Mouse (Mus musculus) erythroid progenitor cell, adult 5-6 weeks (primary cell): ENCODE data around the gene Dchs2. TPM values are rescaled to one million over a fixed set of nuclear protein-coding genes. Genes with fewer than 3 reads are reported as not detected.

Source experiments
- ATAC-seq: replicated peaks from 2 replicates; pipeline ENCODE4 v1.8.0; 2016; ENCODE audit warnings: moderate number of reproducible peaks, mild to moderate bottlenecking, moderate TSS enrichment, inconsistent platforms; ENCODE audit not compliant: poor library complexity, low FRiP score, severe bottlenecking
- total RNA-seq, 2 experiments: library from RNA; stranded (forward) in 1 of 2; stranded (reverse) in 1 of 2; fragments of 150-400 nt in 1 of 2; fragments of 186-747, 209-891 nt in 1 of 2; gene quantifications; 2 replicates each; pipeline versions ENCODE4 v1.2.3 to v1.2.4; 2015 to 2017; ENCODE audit warnings: low replicate concordance in 2 of 2

The Dchs2 gene
- total RNA-seq, 2 experiments from 2014 or later, result not detected

- ATAC-seq, result no peak
These were observed 100.6 kb downstream of the Dchs2 start for GRCm38 (mm10) chr3:83228383-83228782.

- ATAC-seq, result no peak
These were observed 102.6 kb downstream of the Dchs2 start for GRCm38 (mm10) chr3:83230326-83230725.

- no peak for ATAC-seq
These were observed 106.7 kb downstream of the Dchs2 start for GRCm38 (mm10) chr3:83234457-83234856.

- ATAC-seq, result no peak
These were observed 107.3 kb downstream of the Dchs2 start for GRCm38 (mm10) chr3:83235061-83235460.

GRCm38 (mm10) chr3:83246536-83246935, 118.8 kb downstream of the Dchs2 start:
- no peak for ATAC-seq

GRCm38 (mm10) chr3:83250001-83250545, 122.3 kb downstream of the Dchs2 start:
- ATAC-seq, result no peak

- no peak for ATAC-seq
These were observed 124.2 kb downstream of the Dchs2 start for GRCm38 (mm10) chr3:83251899-83252298.

- ATAC-seq, result no peak
These were observed 131.7 kb downstream of the Dchs2 start for GRCm38 (mm10) chr3:83259421-83259820.

GRCm38 (mm10) chr3:83266009-83266408, 138.3 kb downstream of the Dchs2 start:
- ATAC-seq, result no peak

- no peak for ATAC-seq
These were observed 142.5 kb downstream of the Dchs2 start for GRCm38 (mm10) chr3:83270228-83270627.

GRCm38 (mm10) chr3:83270982-83271381, 143.2 kb downstream of the Dchs2 start:
- ATAC-seq, result no peak

GRCm38 (mm10) chr3:83273555-83274244, 146.0 kb downstream of the Dchs2 start:
- no peak for ATAC-seq

- no peak for ATAC-seq
These were observed 148.0 kb downstream of the Dchs2 start for GRCm38 (mm10) chr3:83275703-83276102.

GRCm38 (mm10) chr3:83283882-83284281, 156.1 kb downstream of the Dchs2 start:
- no peak for ATAC-seq

GRCm38 (mm10) chr3:83286975-83287405, 159.2 kb downstream of the Dchs2 start:
- ATAC-seq, result no peak

GRCm38 (mm10) chr3:83288118-83288840, 160.5 kb downstream of the Dchs2 start:
- ATAC-seq, result no peak

GRCm38 (mm10) chr3:83290482-83290881, 162.7 kb downstream of the Dchs2 start:
- ATAC-seq, result no peak

GRCm38 (mm10) chr3:83290953-83291352, 163.2 kb downstream of the Dchs2 start:
- ATAC-seq, result no peak

- ATAC-seq, result no peak
These were observed 172.1 kb downstream of the Dchs2 start for GRCm38 (mm10) chr3:83299783-83300382.

- no peak for ATAC-seq
These were observed 176.1 kb downstream of the Dchs2 start for GRCm38 (mm10) chr3:83303876-83304275.

- no peak for ATAC-seq
These were observed 218.2 kb downstream of the Dchs2 start for GRCm38 (mm10) chr3:83345928-83346327.
